Mouse (Mus musculus): ENCODE measurements around the gene Wdr37.
"Not testable (repeated sequence)": the region's sequence is repeated elsewhere in the genome, so short reads cannot be mapped to it uniquely, and the experiment has no call there.

The Wdr37 gene

DNA sequence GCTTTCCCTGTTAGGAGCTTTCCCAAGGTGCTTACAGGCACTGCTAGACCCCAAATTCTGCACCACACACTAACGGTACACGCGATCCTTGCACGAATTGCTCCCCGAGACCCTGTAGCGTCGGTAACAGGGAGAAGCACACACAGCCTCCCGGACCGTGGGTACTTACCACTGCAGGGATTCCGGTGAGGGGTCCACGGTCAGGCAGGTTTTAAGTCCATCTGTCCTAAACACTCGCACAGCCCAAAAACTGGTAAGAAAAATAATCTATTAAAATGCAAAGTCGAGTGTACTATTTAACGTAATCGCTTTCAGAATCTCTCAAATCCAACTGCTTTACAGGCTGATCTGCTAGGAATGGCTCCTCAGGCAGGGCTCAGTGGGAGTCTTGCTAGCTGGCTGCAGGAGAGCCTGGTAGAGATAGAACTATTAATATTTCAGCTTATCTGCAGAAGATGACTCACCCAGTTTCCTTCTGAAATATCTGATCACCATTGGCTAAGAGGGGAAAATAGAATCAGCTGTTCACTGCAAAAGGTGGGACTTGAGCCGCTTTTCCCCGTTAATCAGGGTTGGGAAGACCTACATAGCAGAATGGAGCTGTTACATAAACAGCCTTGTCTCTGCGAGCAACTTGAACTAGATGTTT, at the start of gene Wdr37:
Gene Wdr37, minus strand, starts transcription at position 596 of the 649 bp plus-strand sequence.
- DNase-seq: peak; percentile 91

DNA sequence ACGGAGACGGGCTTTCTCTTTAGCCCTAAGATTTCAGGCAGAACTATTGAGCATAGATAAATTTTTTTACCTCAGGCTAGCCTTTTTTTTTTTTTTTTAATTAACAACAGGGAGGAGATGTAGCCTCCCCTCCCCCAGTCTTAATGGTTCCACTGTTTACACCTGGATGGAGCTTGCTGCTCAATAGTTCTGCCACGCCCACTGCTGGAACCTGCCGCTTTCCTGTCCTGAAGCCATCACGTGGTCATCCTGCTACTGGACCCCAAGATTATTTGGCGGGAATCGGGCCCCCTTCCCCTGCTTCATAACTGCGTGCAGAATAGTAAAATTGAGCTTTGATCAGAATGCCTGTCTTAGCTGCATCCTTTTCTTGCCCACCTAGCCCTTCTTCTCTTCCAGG, 42.2 kb upstream of the Wdr37 start:
- peak; percentile 81 for DNase-seq

DNA sequence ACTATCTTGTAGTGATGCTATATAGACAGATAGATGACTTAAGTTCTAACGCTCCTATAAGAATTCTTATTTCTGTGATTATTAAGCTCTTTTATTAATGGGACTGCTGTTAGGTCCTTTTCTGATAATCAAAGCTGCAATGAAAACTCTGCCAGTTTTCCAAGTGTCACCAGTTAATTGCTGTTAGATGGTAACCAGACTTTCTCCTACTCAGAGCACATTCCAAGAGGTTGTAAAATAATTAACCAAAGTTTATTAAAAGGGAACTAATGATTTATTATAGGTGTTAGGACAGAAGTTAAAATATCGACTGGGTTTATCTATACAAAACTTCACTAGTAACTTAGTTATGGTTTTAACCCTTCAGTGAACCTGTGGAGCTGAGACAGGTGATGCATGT, 34.3 kb upstream of the Wdr37 start:
- DNase-seq: not testable (repeated sequence)

DNA sequence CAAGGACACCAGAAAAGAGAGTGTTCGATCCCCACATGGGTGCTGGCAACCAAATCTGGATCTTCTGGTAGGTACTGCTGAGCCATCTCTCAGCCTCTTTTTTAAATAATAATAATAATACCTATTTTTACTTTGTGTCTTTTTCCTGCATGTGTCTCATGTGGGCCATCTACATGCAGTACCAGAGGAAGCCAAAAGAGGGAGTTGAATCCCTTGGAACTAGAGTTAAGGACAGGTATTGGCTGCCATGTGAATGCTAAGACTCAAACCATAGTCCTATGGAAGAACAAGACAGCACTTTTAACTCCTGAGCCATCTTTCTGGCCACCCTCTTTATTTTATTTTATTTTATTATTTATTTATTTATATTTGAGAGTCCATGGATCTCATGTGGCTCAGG, 16.9 kb upstream of the Wdr37 start:
- no peak for DNase-seq

DNA sequence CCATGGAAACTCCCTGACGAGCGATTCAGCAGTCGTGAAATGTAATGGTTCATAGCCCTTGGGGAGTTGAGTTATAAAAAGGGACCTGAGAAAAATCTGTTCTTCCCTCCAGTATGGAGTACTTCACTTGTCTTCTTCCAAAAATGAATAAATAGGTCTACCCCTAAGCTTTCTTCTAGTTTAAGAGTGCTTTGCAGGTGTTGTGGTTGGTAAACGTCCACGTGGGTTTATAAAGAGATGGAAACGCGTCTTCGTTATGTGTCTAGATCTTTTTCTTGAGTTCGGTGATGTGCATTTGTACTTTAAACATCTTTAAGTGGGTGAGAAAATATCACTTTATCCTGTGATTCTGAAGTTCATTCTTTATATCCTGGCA, 14.5 kb upstream of the Wdr37 start:
- DNase-seq: no peak

DNA sequence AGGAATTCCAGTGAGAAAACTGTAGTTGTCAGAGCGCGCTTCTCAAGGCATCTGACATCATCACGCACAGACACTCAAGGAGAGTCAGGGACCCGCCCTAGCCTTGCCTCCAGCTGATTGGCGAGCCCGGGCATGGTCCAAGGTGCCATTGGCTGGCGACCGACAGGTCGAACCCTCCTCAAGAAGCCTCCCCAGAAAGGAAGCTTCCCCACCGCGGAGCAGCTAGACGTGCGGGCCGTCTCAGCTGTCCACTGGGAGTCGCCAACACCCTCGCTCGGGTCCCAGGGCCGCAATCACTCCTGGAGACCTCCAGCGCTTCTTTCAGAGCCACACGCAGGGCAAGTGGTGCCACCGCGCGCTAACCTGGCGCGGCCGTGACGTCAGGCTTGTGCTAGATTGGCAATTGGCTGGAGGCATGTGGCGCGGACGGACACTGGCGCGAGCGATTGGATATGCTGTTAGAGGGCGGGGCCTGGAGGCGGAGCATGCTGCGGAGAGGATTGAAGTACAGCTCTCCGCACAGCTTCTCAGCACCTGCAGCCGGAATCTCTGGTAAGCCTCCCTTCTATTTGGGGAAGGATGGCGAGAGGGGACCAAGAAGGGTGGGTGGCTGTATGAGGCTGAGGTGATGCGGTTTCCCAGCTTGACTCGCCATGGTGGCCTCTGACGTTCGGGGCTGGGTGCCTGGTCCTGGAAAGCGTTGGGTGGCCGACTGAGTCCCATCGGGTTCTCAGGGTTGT, 13.9 kb upstream of the Wdr37 start, which contains the start of gene Idi1:
Gene Idi1, plus strand, starts transcription at position 57 of the 740 bp plus-strand sequence.
- DNase-seq: peak; percentile 100

DNA sequence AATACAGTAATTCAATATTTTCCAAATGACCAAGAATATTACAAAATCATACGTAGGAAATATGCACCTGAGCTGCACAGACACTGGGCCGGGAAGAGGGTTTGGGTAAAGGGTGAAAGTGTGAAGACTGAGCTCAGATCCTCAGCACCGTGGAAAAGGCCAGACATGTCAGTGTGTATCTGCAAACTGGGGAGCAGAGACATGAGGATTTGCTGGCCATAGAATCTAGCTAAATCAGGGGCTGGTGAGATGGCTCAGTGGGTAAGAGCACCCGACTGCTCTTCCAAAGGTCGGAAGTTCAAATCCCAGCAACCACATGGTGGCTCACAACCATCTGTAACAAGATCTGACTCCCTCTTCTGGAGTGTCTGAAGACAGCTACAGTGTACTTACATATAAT, 12.2 kb upstream of the Wdr37 start:
- DNase-seq: peak; percentile 64

DNA sequence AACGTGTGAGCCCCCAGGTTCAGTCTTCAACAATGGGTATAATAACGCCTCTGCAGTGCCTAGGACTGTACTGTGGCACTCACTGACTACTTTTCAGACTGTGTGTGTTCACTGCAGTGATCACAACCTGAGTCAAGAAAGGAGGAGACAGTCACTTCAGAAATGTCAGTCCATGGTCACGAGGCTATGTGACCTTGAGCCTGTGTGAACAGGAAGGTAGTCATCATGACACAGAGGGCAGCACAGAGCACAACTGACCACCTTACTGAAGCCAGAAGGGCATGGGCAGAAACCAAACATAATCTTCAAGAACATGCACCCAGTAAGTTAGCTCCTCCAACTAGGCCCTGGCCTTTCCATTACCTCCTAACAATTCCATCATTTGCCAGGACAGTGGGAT, 9.9 kb upstream of the Wdr37 start:
- DNase-seq: no peak

DNA sequence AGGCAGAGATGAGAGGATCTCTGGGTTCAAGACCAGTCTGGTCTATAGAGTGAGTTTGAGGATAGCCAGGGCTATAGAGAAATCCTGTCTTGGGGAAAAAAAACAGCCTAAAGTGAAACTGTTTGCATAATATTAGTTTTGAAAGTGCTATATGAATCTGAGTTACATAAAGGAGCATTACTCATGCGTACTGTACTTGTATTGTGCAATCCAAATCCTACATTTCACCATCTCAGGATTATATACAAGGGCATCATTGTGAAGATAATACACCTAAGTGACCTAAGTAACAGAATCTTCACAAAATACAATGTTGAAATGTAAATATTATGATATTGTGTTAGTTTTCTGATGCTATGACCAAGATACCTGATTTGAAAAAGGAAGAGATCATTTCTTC, 2.1 kb upstream of the Wdr37 start:
- DNase-seq: no peak

DNA sequence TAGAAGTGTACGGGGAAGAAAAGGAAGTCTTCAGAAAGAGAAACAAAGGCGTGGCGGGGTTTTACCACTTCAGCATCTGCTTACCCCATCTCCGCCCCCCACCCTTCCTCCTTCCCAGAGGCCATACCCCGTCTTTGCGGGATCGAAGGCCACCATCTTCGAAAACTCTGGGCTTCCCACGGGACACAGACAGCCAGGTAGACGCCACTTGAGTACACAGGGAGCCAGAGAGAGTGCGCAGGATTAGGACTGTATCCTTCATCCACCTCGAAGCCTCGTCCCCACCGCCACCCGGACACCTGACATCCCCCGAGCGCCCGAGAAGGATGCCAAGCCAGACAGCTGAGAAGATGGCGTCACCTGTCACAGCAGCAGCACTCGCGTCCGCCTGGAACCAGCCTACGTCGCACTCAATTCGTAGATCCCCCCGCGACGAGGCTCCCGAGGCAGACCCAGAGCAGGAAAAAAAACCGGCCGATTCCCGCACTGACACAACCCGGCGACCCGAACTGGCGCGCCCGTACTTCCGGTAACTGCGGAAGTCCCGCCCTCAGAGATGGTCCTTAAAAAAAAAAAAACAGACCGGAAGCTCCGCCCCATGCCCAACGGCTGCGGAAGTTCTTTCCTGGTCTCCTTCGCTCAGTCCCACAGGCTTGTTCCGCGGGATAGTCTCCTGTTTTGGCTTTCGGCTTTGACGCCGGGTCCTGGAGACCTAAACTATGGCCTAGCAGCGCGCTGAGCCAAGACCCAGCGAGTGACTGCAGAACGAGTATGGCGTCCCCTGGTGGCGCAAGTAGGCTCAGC, 997 bp downstream of the Wdr37 start:
- peak; percentile 99 for DNase-seq

DNA sequence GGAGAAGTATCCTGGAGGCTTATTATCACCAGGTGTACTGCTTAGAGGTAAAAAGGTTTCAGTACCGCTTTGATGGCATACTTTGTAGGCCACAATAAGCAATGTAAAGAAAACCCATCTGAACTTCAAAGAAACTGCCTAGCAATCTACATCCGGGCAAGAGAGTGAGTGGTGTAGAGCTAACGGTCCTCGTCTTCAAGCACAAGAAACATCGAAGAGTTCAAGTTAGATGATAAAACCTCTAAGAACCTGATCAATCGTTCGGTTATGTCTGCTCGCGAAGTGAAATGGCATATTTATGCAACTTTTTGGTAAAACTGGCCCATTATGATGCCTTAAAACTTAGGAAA, 1.6 kb downstream of the Wdr37 start:
- no peak for DNase-seq

DNA sequence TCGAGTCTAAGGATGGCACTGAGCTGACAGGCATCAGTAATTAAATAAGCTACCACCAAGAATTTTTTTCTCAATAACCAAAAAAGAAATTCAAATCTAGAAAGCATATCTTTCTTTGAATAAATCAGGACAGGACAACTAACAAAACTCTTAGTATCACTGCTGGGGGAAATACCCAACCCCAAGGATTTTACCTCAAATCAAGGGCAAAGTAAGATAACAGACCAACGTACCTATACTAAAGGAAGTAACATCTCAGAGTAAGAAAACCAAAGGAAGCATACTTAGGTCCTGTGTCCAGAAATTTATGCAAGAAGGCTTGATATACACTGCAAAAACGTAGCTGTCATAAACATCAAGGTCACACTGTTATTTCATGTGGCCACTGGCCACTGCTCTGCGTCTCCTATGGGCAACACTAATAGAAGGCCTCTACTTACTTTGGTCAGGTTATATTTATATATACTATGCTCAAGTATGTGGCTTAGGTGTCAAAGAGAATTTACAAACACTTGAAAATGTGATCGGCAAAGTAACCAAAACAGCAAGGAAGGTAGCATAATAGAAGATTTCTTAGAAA, 2.0 kb downstream of the Wdr37 start:
- DNase-seq: peak; percentile 75

DNA sequence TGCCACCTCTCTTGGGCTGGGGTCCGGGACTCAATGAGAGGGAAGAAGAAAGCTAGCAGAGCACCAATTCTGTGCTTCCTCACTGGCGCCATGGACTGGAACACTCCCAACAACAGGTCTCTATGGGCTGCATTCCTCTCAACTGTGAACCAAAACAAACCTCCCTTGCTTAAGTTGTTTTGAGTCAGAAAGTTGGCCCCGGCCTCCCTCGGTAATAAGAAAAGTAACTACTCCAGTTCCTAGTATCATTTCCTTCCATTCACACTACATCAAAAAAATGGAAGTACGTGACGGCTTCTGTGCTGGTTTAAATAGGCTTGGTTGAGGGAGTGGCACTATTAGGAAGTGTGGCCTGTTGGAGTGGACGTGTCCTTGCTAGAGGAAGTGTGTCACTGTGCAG, 5.1 kb downstream of the Wdr37 start:
- peak; percentile 96 for DNase-seq

DNA sequence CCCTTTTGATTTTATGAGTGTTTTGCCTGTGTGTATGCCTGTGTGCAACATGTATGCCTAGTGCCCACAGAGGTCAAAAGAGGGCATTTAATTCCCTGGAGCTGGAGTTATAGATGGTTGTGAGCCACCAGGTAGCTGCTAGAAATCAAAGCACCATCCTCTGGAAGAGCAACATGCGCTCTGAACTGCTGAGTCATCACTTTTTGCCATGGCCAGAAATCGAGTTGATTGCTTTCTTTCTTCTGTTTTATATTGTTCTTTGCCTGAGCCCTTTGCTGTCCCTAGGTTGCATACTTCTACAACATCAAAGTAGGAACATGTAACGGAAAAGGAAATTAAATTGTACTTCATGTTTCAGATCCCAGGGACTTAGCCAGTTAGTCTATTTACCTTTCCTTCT, 6.7 kb downstream of the Wdr37 start:
- DNase-seq: no peak

DNA sequence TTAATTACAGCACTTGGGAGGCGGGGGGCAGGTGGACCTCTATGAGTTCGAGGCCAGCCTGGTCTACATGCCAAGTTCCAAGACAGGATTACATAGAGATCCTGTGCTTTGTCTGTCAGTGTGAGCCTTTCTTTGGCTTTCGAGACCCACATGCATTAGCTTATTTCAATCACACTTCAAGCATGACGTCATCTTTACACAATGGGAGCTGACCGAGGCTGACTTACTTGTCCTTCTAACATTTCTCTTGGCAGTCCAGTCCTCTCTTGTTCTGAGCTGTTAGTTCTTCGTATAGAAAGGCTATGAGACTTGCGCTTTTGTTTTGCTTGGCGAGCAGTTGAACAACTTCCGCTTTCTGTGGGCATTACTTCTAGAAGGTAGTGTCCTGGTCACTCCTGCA, 10.8 kb downstream of the Wdr37 start:
- DNase-seq: no peak

DNA sequence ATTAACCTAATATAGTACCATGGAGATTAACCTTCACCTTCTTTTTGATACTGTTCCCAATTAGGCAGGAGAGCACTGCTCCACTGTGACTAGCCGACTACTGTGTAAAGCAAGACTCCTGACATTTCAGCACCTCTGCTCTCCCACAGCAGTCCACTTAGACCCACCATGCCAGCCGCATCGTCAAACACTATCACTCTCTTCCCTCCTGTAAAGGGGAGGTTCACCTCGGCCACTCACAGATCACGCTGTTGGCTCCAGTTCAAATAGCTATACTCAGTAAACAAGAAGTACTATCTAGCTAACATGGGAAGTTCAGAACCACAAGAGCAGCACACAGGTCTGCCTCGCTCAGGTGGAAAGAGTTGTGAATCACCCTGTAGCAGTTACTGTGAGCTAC, 13.3 kb downstream of the Wdr37 start:
- peak; percentile 87 for DNase-seq

DNA sequence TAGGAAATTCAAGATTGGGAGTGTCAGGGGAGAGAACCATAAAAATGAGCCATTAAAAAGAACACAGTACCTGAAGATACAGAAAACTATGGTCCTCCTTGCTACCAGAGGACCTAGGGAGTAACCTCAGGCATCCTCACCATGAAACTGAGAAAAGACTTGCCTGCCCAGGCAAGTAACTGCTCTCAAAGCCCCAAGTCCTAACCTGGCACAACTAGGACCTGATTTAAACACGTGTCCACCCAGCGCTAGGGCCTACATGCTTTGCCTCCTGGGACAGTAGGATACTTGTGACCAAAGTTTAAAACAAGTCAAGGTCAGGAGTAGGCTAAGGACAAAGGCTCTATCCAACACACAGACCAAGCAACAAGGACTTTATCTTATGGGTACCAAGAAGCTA, 16.9 kb downstream of the Wdr37 start:
- no peak for DNase-seq

DNA sequence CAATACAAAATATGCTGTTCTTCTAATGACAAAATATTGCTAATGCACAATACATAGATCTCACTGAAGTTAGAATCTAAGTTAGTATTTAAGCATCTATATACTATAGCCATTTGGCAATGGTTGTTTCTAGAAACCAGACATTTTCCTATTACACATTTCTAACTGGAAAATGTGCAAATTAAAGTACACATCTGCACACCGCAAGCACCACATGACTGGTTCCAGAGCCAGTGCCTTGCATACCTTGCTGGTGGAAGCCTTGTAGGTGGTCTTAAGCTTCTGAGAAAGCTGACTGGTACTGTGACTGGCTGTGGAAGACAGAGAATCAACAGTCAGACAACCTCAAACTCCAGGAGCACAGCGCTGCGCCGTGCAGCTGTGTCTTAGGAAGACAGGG, 18.3 kb downstream of the Wdr37 start:
- DNase-seq: no peak

DNA sequence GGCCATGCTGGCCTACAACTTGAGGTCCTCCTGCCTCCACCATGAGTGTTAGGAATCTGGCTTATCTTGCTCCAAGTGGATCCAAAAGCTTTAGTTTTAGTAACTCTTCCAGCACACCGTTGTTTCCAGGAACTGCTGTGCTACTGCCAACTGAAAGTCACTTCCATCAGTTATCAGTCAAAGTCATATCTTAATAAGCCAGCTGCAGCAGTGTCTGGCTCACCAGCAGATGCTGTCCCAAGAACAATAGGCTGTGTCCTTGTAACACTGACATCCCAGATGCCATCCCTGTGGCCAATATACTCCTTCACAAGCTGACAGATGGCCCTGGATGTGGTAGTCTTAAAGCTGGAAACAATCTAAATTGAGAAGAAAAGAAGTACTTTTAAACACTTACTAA, 22.4 kb downstream of the Wdr37 start:
- DNase-seq: peak; percentile 58

DNA sequence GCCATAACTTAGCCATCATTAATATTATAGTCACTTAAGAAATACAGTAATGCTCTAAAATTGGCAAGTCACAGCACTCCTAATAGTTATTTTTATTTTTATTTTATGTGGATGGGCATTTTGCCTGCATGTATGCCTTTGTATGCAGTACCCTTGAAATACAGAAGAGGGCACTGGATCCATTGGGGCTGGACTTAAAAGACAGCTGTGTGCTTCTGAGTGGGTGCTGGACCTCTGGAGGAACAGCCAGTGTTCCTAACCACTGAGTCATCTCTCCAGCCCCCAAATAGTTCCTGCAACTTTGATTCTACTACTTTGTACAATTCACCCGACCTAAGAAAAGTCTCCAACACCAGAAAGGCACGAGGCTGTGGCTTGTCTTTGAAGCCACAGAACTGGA, 24.0 kb downstream of the Wdr37 start:
- peak; percentile 91 for DNase-seq

DNA sequence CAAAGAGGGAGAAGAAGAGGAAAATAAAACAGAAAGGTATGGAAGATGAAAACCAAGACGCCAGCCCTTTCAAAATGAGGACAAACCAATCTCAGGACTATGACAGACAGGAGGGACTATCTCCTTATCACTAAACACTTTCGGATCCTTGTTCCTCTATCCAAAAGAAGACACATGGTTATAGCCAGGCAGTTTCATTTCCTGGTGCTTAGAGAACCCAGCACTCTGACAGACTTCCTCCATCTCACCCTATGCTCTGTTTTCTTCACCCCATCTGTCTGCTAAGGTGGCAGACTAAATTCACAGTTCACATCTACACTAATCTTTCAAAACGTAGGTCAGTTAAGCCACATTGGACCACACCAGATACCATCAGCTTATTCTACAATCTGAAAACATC, 29.4 kb downstream of the Wdr37 start:
- DNase-seq: peak; percentile 89

DNA sequence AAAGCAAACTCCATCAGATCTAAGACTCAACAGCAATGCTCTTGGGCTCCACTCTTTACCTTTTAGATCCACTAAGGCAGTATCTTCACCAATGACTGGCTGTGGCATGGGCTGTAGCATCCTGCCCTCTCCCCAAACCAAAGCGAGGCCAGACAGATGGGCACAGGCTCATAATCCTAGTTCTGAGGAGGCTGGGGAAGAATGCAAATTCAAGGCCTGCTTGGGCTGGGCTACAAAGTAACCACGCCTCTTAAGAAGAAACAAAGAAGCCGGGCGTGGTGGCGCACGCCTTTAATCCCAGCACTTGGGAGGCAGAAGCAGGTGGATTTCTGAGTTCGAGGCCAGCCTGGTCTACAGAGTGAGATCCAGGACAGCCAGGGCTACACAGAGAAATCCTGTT, 29.9 kb downstream of the Wdr37 start:
- DNase-seq: peak; percentile 73

DNA sequence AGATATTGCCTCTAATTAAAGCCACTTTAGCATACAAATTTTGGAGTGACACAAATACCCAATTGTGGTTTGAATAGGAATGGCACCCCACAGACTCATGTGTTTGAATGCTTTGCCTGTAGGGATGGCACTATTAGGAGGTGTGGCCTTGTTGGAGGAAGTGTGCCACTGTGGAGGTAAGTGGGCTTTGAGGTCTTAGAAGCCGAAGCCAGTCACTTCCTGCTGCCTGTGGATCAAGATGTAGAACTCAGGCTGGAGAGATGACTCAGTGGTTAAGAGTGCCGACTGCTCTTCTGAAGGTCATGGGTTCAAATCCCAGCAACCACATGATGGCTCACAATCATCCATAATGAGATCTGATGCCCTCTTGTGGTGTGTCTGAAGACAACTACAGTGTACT, 30.8 kb downstream of the Wdr37 start:
- peak; percentile 74 for DNase-seq

DNA sequence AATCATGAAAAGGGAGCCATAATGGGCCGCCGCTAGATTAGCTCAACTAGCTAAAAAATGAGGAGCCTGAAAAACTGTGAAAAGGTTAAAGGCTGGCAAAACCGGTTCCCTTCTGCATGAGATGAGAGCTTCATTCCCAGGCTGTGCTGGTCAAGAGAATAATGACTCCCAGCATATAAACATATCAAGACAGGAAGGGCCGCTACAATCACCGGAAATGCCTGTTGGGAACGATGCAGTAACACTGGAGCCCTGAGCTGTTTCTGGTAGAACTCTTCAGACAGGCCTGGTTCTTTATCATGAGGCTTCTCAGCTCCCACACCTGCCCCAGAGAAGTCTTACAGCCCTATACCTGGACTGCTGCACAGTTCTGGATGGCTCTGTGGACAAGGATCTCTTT, 31.8 kb downstream of the Wdr37 start:
- DNase-seq: peak; percentile 98
